Mouse (Mus musculus): ENCODE results near the gene Slc38a1. TPM values are rescaled to one million over a fixed set of nuclear protein-coding genes. Genes with fewer than 3 reads are reported as not detected.

Slc38a1 gene
- polyA plus RNA-seq, 1 experiment from 2014 or later, result 96.2 TPM

- WGBS, result 90% methylated on average over 5 of the region's 5 CpGs
- no peaks in the 10 kb centered on the region for H3K9me3 ChIP-seq
Measured at GRCm38 (mm10) chr15:96562521-96562920, 80.2 kb downstream of the Slc38a1 start.

DNA sequence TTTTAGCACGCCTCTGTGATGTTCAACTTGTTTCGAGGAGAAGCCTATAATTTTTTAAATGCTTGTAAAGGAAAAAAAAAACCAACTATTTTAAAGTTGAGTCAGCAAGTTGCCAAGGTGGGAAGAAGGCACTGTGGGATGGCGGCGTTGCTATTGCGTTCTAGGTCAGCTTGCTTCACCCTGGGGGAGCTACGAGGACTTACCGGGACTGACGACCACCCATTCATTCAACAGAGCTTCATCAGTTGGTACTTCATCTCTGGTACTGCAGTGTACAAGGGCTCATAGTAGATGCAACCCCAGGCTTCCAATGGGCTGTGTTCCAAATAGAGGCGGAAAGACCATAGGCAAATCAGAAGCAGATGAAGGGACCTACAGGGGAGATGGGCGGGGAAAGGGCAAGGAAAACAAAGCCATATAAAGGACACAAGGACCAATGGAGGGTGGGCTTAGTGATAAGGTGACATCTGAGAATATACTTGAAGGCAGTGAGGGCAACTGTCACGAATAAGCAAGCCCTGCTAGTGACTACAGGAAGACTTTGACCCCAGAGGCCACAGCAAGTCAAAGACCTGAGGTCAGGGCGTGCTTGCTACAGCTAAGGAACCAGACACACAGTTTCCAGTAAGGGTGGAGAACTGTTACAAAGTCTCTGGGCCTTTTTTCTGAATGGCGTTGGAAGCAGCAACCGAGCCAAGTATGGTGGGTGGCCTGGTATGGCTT lies 82.0 kb downstream of the Slc38a1 start:
- Histone ChIP-seq H3K4me1 (no peaks in the 10 kb centered on the region), H3K4me3 (no peak overlapping the region), H3K9me3 (no peaks in the 10 kb centered on the region), H3K36me3 (no peaks in the 10 kb centered on the region), H3K27me3 (ENCODE audit: insufficient read depth, poor library complexity, severe bottlenecking) (no peaks in the 10 kb centered on the region), H3K27ac (no peak overlapping the region)
- WGBS, result 88% methylated on average over 14 of the region's 14 CpGs
- DNase-seq (ENCODE audit: low spot score), result no peak

More at GRCm38 (mm10) chr15:96562521-96562920, 80.2 kb downstream of the Slc38a1 start:
- H3K4me1 ChIP-seq, result peaks cover 11% of the 10 kb centered on the region
- no peak overlapping the region for H3K4me3 ChIP-seq
- no peak overlapping the region for H3K27ac ChIP-seq
- DNase-seq (ENCODE audit: low spot score), result no peak
- H3K36me3 ChIP-seq, result no peaks in the 10 kb centered on the region
- H3K27me3 ChIP-seq (ENCODE audit: insufficient read depth, poor library complexity, severe bottlenecking), result no peaks in the 10 kb centered on the region

- H3K4me3 ChIP-seq, result no peak overlapping the region
- DNase-seq (ENCODE audit: low spot score), result no peak
- H3K27me3 ChIP-seq (ENCODE audit: insufficient read depth, poor library complexity, severe bottlenecking), result no peaks in the 10 kb centered on the region
- WGBS, result 59% methylated on average over 9 of the region's 9 CpGs
- H3K9me3 ChIP-seq, result no peaks in the 10 kb centered on the region
- peaks cover 6% of the 10 kb centered on the region; the same call in 1 of the 2 replicates for H3K4me1 ChIP-seq
- no peaks in the 10 kb centered on the region for H3K36me3 ChIP-seq
- H3K27ac ChIP-seq, result no peak overlapping the region
Measured at GRCm38 (mm10) chr15:96551569-96552380, 90.9 kb downstream of the Slc38a1 start.

GRCm38 (mm10) chr15:96551107-96551506 lies 91.6 kb downstream of the Slc38a1 start:
- DNase-seq (ENCODE audit: low spot score), result no peak
- WGBS, result 88% methylated on average over 8 of the region's 8 CpGs

GRCm38 (mm10) chr15:96548363-96548762 lies 94.3 kb downstream of the Slc38a1 start:
- Histone ChIP-seq H3K9me3 (no peaks in the 10 kb centered on the region), H3K4me3 (no peak overlapping the region), H3K27me3 (ENCODE audit: insufficient read depth, poor library complexity, severe bottlenecking) (no peaks in the 10 kb centered on the region), H3K4me1 (peaks cover 6% of the 10 kb centered on the region; the same call in 1 of the 2 replicates), H3K36me3 (no peaks in the 10 kb centered on the region), H3K27ac (no peak overlapping the region)
- no peak for DNase-seq (ENCODE audit: low spot score)
- WGBS, result 81% methylated on average over 9 of the region's 9 CpGs

More at GRCm38 (mm10) chr15:96551107-96551506, 91.6 kb downstream of the Slc38a1 start:
- Histone ChIP-seq H3K4me3 (no peak overlapping the region), H3K27me3 (ENCODE audit: insufficient read depth, poor library complexity, severe bottlenecking) (no peaks in the 10 kb centered on the region), H3K4me1 (peaks cover 6% of the 10 kb centered on the region; the same call in 1 of the 2 replicates), H3K27ac (no peak overlapping the region), H3K36me3 (no peaks in the 10 kb centered on the region), H3K9me3 (no peaks in the 10 kb centered on the region)

DNA sequence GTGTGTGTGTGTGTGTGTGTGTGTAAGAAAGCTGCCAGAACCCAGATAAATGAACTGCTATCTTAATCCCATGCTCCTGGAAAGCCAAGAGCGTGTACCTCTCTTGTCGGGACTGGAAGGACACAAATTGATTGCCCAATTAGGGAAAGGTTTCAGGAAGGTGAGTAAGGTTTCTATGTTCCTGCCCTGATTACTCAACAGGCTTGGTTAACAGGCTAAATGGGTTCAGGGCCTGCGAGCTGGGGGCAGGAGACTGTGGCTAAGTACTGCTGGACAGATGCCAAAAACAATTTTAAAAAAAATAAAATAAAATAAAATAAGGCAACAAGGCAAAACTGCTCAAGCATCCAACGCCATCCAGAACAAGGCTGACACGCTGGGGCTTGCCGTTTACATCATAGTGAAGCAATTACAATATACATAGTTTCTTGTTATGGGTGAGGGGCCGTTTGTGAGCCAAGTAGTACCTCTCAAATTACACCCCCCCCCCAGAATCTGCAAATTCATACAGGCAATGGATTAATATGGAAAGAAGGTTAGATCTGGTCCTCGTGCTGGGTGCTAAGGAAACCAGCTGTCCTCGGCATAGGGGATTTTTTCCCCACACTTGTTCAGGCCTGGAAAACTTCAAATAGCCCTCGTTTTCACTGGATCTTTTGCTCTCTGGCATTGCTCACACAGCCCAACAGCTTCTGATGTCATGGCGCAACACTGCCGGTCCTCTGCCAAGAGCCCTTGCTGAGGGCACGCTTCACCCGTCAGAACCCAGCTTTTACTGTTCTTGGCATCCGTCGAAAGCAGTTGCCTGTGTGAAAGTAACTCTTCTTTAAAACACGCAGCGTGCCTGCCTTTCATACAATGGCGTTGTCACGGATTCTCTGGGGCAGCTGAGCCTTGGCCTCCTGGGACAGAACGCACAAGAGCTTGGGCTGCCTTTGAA lies 95.2 kb downstream of the Slc38a1 start:
- H3K27ac ChIP-seq, result no peak overlapping the region
- DNase-seq (ENCODE audit: low spot score), result no peak
- 71% methylated on average over 21 of the region's 21 CpGs for WGBS

DNA sequence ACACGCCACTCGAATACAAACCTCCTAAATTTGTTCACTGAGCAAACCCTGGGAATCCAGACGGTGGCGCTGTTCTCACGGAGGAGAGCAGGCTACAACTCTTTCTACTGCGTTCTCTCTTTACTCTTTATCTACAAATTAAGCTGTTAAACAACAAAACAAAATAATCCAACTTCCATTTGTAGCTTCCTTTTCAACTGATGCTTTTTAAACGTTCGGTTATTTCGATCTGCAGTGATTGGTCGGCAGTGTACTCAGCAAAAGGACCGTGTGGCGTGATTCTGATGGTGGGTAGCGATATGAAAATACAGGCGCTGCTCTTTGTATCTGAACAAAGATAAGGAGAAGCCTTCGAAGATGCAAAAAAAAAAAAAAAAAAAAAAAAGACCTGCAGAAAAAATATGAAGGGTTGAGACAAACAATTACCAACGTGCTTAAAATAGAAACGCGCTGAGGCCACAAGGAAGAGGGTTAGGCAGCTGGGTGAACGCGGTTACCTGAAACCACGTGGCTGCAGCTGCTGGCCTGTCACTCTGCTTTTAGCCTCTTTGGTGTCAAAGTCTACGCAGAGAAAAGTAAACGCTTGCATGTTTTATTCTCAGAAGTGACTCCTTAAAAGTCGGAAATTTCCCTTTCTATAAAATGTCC lies 99.4 kb downstream of the Slc38a1 start:
- Histone ChIP-seq H3K36me3 (no peaks in the 10 kb centered on the region), H3K4me1 (no peaks in the 10 kb centered on the region; the same call in 1 of the 2 replicates), H3K9me3 (no peaks in the 10 kb centered on the region), H3K27ac (peak overlapping the region; percentile 77), H3K27me3 (ENCODE audit: insufficient read depth, poor library complexity, severe bottlenecking) (no peaks in the 10 kb centered on the region), H3K4me3 (peak overlapping the region; percentile 55)
- no peak for DNase-seq (ENCODE audit: low spot score)
- 3% methylated on average over 24 of the region's 24 CpGs for WGBS

More for the DNA sequence above, 95.2 kb downstream of the Slc38a1 start:
- no peaks in the 10 kb centered on the region for H3K27me3 ChIP-seq (ENCODE audit: insufficient read depth, poor library complexity, severe bottlenecking)
- no peaks in the 10 kb centered on the region for H3K36me3 ChIP-seq
- peaks cover 6% of the 10 kb centered on the region; the same call in 1 of the 2 replicates for H3K4me1 ChIP-seq
- no peak overlapping the region for H3K4me3 ChIP-seq
- no peaks in the 10 kb centered on the region for H3K9me3 ChIP-seq

GRCm38 (mm10) chr15:96542135-96542534 lies 100.6 kb downstream of the Slc38a1 start:
- no peaks in the 10 kb centered on the region for H3K9me3 ChIP-seq
- H3K4me3 ChIP-seq, result no peak overlapping the region
- no peaks in the 10 kb centered on the region for H3K27me3 ChIP-seq (ENCODE audit: insufficient read depth, poor library complexity, severe bottlenecking)
- no peak for DNase-seq (ENCODE audit: low spot score)
- H3K36me3 ChIP-seq, result no peaks in the 10 kb centered on the region
- WGBS, result 80% methylated on average over 8 of the region's 8 CpGs
- H3K4me1 ChIP-seq, result no peaks in the 10 kb centered on the region
- H3K27ac ChIP-seq, result no peak overlapping the region

DNA sequence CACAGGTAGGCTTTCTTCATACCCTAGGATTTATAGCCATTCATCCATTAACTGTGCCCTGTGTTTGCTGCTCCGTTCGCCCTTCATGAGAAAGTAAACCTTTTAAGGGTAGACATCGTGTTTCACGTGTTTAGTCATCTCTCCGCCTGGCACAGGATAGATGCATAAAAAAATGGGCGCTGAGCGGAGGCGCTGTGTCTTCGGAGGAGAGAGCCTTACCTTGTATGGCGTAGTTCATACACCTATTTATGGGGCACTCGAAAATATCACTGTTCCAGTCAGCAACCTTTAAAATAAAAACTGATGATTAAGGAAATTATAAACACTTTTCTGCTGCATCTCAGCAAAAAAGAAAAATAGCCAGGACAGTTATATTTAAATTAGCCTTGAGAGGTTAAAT lies 105.4 kb downstream of the Slc38a1 start:
- H3K27ac ChIP-seq, result no peak overlapping the region
- H3K4me3 ChIP-seq, result no peak overlapping the region
- no peaks in the 10 kb centered on the region for H3K27me3 ChIP-seq (ENCODE audit: insufficient read depth, poor library complexity, severe bottlenecking)
- no peaks in the 10 kb centered on the region for H3K36me3 ChIP-seq
- H3K9me3 ChIP-seq, result no peaks in the 10 kb centered on the region
- no peaks in the 10 kb centered on the region for H3K4me1 ChIP-seq
- no peak for DNase-seq (ENCODE audit: low spot score)
- 92% methylated on average over 11 of the region's 11 CpGs for WGBS

GRCm38 (mm10) chr15:96536412-96536811 lies 106.3 kb downstream of the Slc38a1 start:
- H3K36me3 ChIP-seq, result no peaks in the 10 kb centered on the region
- no peaks in the 10 kb centered on the region for H3K4me1 ChIP-seq
- DNase-seq (ENCODE audit: low spot score), result no peak
- no peak overlapping the region for H3K4me3 ChIP-seq
- no peak overlapping the region for H3K27ac ChIP-seq
- no peaks in the 10 kb centered on the region for H3K9me3 ChIP-seq
- WGBS, result 87% methylated on average over 7 of the region's 7 CpGs
- no peaks in the 10 kb centered on the region for H3K27me3 ChIP-seq (ENCODE audit: insufficient read depth, poor library complexity, severe bottlenecking)

DNA sequence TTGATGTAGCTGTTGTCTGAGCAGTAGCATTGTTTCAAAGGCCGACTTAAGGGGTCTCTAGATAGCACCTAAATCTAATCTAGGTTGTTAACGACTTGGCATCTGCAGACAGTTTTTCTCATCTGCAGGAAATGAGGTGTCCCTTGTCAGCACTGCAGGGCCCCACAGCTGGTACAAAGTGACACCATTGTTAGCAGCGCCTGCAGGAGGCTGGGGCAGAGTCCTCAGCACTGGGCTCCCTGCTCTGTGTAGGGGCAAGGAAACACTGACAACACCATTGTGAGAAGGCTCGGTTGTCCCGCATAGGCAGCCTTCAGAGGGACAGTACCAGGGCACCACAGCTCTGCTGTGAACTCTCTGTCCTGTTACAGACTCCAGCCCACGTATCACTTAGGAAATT lies 115.0 kb downstream of the Slc38a1 start:
- no peaks in the 10 kb centered on the region for H3K36me3 ChIP-seq
- H3K4me1 ChIP-seq, result peaks cover 35% of the 10 kb centered on the region
- WGBS, result 12% methylated on average over 6 of the region's 6 CpGs
- no peaks in the 10 kb centered on the region for H3K9me3 ChIP-seq
- no peak overlapping the region for H3K4me3 ChIP-seq
- DNase-seq (ENCODE audit: low spot score), result no peak
- H3K27ac ChIP-seq, result peak overlapping the region; percentile 26; the same call in 1 of the 2 replicates
- no peaks in the 10 kb centered on the region for H3K27me3 ChIP-seq (ENCODE audit: insufficient read depth, poor library complexity, severe bottlenecking)

- DNase-seq (ENCODE audit: low spot score), result peak; percentile 89
- Histone ChIP-seq H3K9me3 (no peaks in the 10 kb centered on the region), H3K4me1 (peaks cover 35% of the 10 kb centered on the region), H3K4me3 (peak overlapping the region; percentile 30; the same call in 1 of the 2 replicates), H3K36me3 (no peaks in the 10 kb centered on the region), H3K27ac (peak overlapping the region; percentile 89), H3K27me3 (ENCODE audit: insufficient read depth, poor library complexity, severe bottlenecking) (no peaks in the 10 kb centered on the region)
- WGBS, result 18% methylated on average over 9 of the region's 9 CpGs
Measured at GRCm38 (mm10) chr15:96524239-96524738, 118.4 kb downstream of the Slc38a1 start.

All from heart, embryonic 10.5 days (tissue).